Mouse (Mus musculus): Measurements from ENCODE around the gene BC030499.
A peak's percentile ranks its signal among the peaks of the same experiment; 100 is the strongest.

The BC030499 gene

DNA sequence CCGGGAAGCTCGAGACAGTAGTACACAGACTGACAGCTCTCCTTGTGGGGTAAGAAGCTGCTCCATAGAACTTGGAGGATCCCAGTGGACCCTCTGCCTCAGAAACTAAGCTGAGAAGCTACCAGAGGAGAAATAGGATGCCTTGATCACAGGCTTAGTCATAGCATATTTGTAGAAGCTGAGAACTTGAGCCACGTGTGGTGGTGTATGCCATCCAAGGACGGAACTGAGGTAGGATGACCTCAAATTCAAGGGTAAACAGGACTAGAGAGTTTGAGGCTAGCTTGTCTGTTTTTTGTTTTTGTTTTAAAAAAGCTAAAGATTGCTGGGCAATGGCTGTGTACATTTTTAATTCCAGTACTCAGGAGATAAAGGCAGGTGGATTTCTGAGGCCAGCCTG is 14.6 kb downstream of the BC030499 start:
- no peak for DNase-seq (ENCODE audit: low read depth)

DNA sequence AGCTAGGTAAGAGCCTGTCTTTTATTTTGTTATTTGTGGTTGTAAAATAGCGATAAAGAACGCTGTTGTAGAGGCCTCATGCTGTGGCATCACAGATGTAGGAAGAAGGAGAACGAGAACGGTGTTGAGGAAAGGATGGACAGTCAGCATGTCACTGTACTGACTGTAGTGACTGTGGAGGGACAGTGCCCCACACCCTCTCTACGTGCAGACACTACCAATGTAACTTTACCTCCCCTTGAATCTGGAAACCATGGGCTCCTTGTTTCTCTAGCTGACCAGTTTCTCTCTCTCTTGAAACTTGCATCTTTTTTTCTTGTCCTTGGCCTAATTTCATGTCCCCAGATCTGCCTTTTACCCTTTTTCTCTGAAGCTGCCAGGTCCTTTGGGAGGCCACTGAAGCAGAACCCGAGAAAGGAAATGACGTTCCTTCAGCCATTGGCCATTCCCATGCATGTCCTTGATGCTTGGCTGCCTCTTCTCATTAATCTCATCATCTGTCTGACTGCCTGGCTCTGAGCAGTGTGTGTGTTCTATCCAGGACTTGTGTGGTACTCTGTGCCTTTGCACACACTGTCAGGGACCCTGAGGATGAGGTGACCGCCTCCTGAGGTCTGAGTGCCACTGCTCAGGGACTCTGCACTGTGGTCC is 20.3 kb downstream of the BC030499 start:
- no peak for DNase-seq (ENCODE audit: low read depth)

DNA sequence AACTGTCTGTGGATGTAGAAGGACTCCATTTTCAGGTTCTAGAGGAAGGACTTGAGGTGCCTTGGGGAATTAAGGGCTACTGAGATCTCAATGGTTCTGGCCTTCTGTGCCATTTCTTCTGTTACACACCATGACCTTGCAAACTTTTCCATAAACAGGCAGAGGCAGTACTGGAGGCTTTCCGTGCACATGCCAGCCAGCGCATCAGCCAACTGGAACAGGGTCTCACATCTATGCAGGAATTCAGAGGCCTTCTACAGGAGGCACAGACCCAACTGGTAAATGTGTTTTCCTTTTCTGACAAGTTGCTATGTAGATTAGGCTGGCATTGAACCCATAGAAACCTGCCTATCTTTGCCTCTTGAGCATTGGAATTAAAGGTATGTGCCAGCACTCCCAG is 23.0 kb downstream of the BC030499 start:
- no peak for DNase-seq (ENCODE audit: low read depth)

DNA sequence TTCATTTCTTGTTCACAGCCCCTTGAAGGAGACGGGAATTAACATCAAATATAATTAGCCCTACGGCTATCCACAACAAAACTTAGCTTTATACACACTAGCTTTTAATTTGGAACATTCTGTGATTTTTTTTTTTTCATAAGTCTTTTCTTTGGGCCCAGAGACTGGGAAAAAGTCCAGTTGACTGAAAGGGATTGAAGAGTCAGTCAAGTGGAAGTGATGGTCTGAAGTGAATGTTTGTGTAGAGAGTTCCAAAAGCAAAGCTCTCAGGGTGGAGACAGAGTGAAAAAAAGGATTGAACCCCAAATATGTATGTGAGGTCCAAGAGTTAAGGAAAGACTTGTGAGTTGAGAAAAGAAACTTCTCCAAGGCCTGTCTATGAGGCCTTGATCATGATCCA is 27.8 kb downstream of the BC030499 start:
- no peak for DNase-seq (ENCODE audit: low read depth)

DNA sequence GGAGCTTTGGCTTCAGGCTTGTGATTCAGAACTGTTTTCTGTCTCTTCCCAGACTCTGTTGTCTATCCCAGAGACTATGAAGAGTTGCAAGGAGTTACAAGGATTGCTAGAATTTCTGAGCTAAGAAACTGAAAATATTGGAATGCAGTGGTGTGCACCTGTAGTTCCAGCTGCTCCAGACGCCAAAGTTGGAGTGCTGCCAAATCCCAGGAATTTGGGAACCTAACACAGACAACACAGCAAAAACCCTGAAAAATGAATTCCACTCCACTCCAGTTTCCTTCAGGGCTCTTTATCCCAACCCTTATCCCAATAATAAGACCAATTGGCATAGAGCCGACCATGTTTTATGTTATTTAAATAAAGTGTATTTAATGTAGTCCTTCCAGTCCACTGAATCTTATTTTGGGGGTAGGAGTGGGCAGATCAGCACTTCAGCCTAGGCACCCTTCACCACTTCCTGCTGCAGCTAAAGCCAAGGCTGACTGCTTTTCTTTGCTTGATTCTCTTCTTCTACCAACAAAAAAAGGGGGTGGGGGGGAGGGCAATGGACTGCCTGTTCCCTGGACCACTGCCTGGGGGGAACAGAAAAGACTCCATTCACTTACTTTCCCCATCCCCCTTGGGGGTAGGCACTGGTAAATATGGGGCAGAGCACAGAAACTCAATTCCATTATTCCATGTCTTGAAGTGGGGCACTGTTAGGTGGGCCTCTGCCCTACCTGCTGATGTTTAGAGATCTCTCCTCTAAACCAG is 31.6 kb downstream of the BC030499 start:
- no peak for DNase-seq (ENCODE audit: low read depth)

DNA sequence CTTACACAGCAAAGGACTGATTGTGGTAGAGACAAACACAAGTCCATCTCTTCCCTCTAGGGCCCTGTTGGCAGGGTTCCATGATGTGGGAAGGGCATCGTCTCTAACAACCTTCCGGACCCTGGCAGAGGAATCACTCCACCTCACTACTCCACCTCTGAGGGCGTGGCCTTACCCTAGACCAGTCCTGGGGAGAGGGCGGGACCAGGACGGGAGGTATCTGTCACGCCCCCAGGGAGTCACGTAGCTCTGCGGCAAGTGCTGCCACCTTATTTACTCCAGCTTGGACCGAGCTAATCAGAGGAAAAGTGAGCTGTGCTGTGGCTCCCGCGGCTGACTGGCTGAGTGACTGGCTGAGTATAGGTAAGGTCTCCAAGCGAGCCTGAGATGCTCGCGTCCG is 32.2 kb downstream of the BC030499 start, which contains the start of gene Aldoc:
TSS of gene Aldoc (plus strand) at position 109 of the 400 bp plus-strand sequence.
- DNase-seq (ENCODE audit: low read depth): peak; percentile 71

DNA sequence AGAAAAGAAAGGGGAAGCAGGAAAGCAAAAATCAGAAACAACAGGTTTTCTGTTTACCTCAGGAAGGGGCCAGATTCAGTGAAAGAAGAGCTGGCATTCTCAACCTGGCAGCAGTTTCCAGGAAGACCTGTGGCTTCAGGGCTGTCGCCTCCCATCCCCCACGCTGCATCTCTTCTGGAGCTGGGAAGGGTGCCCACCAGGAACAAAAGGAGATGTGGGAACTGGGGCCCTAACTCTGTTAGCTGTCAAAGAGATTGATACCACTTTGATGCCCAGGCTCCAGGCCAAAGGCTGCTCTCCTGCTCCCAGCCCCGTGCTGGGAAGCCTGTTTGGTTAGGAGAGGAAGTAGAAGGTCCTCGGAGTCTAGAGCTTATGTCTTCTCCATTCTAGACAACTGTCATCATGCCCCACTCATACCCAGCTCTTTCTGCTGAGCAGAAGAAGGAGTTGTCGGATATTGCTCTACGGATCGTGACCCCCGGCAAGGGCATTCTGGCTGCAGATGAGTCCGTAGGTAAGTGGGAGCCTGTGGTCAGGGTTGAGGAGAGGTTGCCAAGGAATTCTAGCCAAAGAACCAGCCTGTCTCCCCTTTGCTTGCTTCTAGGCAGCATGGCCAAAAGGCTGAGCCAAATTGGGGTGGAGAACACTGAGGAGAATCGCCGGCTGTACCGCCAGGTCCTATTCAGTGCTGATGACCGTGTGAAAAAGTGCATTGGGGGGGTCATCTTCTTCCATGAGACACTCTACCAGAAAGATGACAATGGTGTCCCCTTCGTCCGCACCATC is 33.6 kb downstream of the BC030499 start:
- DNase-seq (ENCODE audit: low read depth): no peak

DNA sequence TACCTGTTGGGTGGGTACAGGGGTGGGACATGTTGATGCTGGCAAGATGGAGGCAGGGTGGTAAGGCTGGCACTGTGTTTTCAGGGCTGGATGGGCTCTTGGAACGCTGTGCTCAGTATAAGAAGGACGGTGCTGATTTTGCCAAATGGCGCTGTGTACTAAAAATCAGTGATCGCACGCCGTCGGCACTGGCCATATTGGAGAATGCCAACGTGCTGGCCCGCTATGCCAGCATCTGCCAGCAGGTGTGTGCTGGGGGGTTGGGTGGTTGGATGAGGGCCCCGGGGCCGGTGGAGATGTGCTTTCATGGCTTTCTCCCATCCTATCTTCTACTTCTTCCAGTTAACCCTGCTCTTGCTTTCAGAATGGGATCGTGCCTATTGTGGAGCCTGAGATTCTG is 34.3 kb downstream of the BC030499 start:
- DNase-seq (ENCODE audit: low read depth): no peak

DNA sequence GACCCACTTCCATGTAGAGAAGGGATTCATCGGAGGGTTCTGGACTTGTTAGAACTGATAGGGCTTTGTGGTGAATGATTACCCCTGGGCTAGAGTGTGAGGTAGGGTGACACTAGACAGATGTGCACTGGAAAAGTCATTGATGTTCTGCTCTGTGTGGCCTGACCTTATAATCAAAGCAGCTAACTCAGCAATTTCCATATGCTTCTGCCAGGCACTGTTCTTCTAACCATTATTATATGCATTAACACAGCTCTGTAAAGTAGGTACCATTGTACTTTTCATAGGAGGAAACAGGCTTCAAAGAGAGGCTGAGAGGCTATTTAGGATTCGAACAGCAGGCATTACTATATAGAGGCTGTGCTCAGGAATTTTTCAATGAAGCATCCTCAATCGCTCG is 36.6 kb downstream of the BC030499 start:
- DNase-seq (ENCODE audit: low read depth): no peak

DNA sequence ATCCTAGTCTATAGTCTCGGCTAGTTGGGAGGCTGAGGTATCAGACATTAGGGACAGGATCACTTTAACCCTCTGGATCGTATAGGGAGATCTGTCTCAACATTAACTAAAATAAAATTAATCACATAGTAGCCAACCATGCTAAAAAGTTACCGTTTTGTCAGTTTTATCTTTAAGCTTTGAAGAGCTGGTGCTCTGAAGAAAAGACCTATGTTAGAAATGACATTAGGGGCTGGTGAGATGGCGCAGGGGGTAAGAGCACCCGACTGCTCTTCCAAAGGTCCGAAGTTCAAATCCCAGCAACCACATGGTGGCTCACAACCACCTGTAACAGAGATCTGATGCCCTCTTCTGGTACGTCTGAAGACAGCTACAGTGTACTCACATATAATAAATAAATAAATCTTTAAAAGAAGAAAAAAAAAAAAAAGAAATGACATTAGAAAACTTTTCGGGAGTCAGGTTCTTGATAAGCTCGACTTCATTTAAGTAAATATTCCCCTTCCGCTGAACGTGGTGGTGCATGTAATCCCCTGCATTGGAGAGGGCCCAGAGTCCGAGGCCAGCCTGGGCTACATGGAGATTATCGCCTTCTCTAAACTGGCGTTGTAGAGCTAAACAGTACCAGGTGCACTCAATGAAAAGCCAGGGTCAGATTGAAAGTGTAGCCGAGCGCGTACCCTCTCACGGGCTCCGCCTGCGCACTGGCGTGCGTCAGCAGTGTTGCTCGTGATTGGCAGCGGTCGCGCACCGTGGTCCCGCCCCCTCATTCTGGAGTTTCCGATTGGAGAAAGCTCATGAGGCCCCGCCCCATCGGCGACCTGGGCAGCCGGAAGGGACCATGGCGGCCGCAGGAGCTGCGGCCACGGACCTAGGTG is 37.2 kb downstream of the BC030499 start, which contains the start of gene Pigs:
TSS of gene Pigs (plus strand) at position 782 of the 878 bp plus-strand sequence.
- DNase-seq (ENCODE audit: low read depth): peak; percentile 94

DNA sequence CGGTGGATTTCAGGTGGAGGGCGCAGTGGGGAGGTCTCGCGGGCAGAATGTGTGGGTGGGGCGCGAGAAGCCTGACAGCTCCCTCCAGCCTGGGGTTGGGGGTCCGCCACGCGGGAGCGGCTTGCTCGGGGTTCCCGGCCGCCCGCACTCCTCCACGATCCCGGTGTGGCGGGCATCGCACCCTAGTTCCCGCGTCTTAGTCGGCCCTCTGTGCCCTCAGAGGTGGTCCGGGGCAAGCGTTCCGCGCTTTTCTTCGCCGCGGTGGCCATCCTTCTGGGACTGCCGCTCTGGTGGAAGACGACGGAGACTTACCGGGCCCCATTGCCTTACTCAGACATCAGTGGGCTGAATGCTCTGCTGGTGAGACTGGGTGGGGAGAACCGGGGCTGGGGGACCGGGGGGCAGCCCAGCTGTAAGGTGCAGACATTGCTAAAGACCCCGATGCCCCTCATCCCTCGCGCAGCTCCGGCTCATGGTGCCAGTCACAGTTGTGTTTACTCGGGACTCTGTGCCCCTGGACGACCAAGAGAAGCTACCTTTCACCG is 37.9 kb downstream of the BC030499 start:
- DNase-seq (ENCODE audit: low read depth): no peak

DNA sequence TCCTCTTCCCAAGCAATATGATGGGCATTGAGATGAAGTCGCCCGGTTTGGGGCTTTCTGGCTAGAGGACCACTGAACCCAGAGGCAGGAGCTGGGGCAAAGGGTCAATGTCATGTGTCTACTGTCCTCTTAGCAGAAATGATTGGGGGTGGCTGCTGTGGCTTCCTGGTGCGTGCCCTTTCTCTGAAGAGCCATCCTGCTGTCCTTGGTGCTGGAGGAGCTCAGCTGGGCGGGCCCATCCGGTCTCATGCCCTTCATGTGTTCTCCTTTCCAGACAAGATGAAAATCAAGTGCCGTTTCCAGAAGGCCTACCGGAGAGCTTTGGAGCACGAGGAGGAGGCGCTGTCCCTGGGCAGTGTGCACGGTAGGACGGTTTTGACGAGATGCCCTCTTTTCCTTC is 42.0 kb downstream of the BC030499 start:
- DNase-seq (ENCODE audit: low read depth): no peak

DNA sequence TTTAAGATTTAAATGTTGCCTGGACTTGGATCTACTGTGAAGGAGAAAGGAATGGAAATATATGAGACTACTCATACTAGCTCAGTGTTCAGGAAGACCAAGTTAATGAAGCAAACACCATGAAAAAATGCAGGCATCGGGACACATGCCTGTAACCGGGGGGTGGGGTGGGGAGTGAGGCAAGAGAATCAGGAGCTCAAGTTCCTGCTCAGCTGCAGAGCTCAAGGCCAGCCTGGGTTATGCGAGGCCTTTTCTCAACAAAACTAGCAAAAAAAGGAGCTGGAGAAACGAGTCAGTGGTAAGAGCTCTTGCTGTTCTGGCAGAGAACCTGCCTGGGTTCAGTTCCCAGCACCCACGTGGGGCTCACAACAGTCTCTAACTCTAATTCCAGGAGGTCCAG is 43.4 kb downstream of the BC030499 start:
- DNase-seq (ENCODE audit: low read depth): no peak

DNA sequence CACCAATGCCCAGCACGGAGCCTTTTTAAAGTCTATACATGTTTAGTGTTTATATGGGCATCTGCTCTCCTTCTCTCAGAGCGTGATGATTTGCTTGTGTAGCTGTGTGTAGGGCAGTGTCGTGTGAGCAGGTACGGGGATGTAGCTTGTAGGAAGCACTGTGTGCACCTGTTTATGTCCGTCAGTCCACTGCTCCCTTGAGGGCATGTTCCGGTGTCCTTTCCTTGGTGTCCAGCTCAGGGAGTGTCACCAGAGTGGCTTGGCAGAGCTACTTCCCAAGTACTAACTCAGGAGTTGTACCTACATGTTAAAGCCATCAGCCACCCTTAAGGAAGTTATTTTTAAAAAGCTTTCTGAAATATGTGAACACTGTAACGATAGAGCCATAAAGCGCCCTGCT is 46.4 kb downstream of the BC030499 start:
- DNase-seq (ENCODE audit: low read depth): no peak

DNA sequence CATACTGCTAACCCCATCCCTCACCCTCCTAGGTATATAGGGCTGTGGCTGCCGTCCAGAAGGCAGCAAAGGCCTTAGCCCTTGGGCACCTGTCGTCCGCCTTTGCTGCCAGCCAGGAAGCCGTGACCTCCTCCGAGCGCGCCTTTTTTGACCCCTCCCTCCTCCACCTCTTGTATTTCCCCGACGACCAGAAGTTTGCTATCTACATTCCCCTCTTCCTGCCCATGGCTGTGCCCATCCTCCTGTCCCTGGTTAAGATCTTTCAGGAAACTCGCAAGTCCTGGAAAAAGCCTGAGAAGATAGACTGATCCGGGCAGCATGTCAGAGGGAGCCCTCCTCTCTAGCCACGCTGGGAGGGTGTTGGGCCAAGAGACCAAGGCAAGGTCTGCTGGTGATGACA is 51.1 kb downstream of the BC030499 start:
- DNase-seq (ENCODE audit: low read depth): no peak

DNA sequence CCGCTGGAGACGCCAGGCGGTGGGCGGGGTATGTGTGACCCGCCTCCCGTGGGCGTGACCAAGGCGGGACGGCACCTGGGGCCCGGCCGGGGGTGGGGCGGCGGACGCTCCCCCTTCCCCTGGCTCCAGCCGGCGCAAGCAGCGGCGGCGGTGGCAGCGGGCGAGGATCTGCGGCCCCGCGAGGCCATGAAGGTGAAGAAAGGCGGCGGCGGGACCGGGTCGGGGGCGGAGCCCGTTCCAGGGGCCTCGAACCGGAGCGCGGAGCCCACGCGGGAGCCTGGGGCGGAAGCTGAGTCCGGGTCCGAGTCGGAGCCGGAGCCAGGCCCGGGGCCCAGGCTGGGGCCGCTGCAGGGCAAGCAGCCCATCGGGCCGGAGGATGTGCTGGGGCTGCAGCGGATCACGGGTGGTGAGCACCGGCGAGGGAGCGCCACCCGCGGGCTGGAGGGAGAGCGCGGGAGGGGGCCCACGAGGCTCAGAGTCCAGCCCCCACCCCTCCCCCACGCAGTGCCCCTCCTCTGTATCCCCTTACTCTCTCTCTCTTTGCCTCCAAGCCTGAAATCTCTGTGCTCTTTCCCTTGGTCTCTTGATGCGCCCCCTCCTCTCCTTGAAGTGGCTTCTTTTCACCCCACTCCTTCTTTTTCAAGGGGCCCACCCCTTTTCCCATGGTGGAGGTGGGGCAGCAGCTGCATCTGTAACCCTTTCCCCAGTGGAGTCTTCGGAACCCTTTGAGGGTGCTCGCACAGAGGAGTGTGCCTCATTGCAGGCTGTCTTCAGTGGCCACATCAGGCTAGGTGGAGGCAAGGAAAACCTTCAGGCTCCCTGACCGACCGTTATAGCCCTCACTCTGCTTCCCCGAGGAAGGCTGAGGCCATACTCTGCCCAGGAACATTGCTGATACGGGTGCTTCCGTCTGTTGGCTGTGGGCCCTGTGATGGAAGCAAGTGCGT is 53.0 kb downstream of the BC030499 start, which contains the start of gene Unc119:
TSS of gene Unc119 (plus strand) at position 102 of the 947 bp plus-strand sequence.
- no peak for DNase-seq (ENCODE audit: low read depth)

DNA sequence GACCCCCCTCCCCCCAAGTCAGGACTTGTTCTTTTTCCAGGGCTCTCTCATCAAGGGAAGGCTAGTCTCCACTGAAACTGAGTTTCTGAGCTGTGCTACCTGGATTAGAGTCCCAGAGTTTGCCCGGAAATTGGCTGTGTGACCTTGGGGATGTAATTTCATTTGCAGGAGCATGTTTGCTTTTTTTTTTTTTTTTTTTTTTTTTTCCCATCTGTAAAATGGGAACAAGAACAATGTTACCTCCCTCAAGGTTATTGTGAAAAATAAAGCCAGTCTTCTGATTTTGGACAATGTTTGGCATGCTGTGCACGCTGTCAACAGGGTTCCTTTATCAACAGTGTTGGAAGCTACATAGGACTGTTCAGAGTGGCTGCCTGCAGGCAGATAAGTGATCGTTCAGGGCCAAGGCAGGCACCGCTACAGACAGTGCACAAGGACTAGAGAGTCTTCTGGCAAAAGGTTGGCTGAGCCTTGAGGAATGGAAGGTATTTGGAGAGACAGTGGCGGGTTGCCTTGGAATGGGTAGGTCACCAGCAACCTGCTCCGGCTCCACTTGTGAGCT is 53.8 kb downstream of the BC030499 start:
- DNase-seq (ENCODE audit: low read depth): no peak

DNA sequence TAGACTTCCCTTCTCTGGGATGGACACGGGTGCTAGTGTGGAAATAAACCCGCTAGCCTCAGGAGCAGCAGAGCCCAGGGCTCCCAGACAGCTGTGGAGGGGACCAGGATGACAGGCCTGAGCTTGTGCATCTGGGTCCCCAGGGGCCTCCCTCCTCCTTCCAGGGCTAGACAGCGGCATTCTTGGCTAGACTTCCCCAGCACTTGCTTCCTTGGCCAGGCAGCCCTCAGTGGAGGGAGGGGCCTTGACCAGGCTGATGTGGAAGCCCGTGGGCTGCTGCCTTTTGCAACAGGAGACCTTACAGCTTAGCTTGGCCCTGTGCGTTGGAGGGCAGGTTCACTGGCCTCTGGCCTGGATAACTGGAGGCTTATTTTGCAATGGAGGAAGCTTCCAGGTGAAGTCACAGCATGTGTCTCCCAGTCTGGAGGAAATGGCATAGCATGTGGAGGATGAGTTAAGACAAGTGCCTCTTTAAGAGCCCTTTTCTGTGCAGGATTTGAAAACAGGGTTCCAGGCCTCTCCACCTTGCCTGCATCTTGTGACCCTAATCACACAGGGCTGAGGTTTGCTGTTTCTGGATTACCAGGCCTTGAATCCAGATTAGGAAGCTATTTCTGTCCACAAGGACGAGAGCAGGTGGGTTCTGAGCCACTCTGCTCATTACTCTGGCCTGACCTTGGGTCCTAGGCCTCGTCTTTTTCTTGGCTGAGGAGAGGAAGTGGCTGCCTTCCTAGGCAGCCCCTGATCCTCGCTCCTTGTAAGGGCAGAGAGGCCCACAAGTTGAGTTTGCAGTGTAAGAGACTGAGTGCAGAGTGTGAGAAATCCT is 54.5 kb downstream of the BC030499 start:
- no peak for DNase-seq (ENCODE audit: low read depth)

DNA sequence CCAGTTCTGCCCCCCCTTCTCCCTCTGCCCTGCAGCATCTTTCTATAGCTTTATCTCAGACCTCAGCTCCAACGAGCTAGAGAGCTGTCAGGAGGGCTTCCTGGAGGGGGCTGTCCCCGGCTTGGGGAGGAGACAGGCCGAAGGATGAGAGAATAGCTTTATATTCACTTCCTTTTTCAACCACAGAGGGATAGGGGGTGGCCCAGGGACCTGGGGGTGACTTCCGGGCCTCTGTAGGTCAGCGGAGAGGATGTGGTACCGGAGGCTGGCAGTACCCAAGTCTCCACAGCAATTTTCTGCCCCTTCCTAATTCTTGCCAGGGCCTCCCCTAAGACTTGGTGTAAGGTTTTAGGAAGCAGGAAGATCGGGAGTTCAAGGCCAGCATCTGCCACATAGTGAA is 55.2 kb downstream of the BC030499 start:
- no peak for DNase-seq (ENCODE audit: low read depth)

Measured in c-Kit-positive CD71-negative TER-119-negative erythroid progenitor cells, embryonic 14.5 days (primary cell).